Mouse (Mus musculus) adrenal gland, postnatal 25 days (tissue): Measurements from ENCODE around the gene Erg28. TPM values are rescaled to one million over a fixed set of nuclear protein-coding genes. Genes with fewer than 3 reads are reported as not detected.
A peak's percentile ranks its signal among the peaks of the same experiment; 100 is the strongest.

Experiments used
- DNase-seq: peaks from one replicate; pipeline ENCODE4 v3.0.0; 2021; ENCODE audit warnings: mixed read lengths
- total RNA-seq: library from RNA; stranded (reverse); gene quantifications from 2 replicates; pipeline ENCODE4 v1.2.3, GENCODE M21; 2021

The Erg28 gene
- total RNA-seq, 1 experiment from 2014 or later = 53.8 TPM

DNA sequence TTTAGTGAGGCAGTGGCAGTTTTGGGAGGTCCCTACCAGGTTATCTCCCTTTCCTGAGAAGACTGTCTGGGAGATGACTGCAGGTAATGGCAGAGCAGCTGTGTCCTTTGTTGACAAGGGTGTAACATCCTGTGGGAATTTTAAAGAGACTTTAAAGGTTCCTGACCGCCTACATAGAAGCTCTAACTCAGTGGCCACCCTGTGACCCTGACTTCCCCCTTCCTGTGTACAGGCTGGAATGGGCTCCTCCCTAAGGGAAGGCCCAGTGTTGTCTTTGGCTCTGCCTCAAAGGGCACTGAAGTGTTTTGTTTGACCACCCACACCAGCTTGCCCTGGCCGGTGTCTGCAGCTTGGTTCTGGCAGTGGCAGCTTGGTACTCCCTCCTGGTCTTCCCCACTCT lies 10.8 kb downstream of the Erg28 start:
- peak; percentile 57 for DNase-seq

DNA sequence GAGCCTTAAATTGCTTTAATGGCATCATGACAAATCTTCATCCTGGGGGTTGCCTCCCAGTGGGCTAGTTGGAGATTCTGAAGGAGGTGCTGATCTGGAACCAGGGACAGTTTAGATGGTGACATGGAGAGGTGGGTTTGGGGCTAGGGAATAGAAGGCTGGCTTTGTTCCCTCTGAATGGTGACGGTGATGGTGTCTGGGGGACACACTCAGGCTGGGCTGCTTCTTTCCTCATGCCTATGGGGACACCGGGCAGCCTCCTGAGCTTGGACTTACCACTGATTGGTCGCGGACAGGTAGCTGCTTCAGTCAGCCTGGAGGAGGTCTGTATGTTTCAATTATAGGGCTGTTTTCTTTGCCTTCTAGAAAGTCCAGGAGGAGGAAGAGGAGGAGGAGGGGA lies 12.7 kb downstream of the Erg28 start:
- no peak for DNase-seq

DNA sequence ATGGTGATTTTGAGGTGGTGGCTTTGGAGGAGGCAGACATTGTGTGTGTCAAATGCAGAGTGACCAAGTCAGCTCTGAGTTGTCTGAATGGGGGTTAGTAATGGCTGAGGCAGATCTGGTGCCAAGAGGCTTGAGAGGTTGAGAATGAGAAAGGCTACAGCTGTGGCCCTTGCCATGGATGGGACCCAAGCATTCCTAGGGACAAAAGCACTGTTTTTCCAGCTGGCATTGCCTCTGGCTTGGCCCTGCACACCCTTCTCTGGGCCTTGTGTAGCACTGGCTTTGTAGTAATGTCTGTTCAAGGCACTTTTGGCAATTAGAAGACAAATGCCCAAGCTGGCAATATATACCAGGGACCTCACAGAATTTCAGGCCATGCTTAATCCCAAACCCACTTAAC lies 13.4 kb downstream of the Erg28 start:
- no peak for DNase-seq

DNA sequence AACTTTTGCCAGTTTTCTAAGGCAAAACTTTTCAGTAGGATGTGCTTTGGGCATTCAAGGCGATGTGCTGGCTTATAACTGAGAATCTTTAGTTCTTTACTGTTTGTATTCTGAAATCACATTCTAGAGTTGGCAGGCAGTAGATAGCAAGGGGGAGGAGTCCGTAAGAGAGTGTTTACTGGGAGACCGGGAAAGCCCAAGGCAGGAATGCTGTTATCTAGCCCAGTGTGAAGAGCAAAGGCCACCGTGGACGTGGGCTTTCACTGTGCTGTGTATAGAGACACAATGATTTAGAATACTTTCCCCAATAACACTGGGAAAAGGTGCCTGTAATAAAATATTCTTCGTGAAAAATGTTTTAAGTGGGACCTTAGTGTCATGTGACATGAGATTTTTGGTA lies 14.6 kb downstream of the Erg28 start:
- no peak for DNase-seq

DNA sequence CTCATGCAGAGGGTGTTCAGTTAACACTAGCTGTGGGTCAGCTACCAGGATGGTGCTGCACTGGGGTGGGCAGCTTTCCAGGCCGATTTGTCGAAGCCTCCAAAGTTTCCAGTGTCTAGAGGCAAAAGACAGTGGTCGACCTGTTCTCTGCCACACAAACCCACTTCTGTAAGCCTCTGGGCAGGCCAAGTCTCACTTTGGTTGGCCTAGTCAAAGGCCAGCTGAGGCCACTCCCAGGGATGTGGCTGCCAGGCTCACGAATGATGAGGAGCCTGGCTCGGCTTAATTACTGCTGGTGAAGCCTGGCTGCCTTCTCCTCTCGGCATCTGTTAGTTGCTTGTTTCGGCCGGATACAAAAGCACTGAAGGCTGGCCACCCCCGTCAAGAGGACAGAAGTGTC lies 24.3 kb downstream of the Erg28 start:
- no peak for DNase-seq

DNA sequence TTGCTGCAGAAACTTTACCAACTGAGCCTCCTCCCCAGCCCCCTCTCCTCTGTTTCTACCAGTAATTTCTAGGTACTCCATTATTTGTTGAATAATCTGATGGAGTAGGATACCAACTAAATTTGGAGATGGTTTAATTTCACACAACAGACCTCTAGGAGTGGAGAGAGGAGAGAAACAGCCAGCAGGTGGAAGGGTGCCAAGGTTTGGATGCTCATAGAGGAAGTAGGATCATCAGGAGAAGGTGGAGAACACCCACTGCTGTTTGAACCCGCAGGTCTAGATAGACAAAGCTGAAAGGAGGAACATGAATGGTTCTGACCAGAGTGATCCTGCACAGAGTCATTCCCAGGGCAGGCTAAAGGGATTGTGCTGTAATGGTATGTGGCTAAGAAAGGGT lies 28.8 kb downstream of the Erg28 start:
- DNase-seq = no peak

DNA sequence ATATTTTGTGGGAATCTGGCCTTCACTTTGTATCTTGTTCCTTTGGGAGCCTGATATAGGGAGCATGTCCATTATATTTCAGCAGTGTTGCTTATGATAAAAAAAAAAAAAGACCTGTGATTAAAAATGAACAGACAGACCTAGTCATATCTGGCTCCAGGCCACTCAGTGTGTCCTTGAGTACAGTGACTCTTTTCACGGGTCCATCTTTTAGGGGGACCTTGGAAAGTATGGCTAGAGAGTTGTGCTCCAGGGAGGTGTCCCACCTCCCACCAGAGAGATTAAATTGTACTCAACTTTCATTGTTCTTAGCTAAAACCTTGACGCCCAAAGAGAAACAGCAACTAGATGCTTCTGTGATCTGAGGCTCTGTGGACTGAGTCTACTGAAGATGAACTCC lies 30.3 kb downstream of the Erg28 start:
- DNase-seq = no peak

DNA sequence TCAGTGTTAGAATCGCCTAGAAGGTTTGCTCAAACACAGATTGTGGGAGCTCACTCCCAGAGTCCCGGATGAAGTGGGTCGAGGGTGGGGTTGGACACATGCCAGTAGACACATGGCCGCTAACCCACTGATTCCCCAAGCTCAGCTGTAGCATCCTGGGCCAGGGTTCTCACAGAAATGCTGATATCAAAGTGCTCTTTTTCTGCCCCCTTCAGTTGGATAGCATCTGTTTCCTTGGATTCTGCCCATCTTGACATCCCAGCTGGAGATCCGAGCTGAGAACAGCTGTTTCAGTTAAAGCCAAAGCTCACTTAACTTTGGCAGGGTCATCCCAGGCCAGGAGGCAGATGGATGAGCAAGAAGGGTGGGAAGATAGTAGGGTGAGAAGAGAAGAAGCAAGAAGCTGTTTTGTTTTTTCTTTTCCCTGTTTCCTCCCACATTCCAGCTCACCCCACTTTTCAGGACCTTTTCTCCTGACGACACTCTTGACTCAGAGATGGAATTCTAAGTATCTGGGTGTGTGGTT lies 31.5 kb downstream of the Erg28 start:
- DNase-seq = no peak

DNA sequence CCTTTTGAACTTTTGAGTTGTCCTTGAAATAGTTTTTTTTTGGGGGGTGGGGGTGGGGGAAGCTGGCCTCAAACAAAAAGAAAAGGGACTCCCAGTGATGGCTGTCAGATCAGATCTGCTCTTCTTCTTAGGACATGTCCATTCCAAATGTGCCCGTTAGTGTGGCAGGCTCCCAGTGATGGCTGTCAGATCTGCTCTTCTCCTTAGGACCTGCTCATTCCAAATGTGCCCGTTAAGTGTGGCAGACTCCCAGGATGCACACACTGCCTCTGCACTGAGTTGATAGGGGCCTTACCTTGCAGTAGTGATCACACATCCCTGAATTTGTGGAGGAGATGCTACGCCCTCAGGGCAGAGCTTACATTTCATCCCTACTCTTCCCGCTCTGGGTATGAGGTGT lies 32.2 kb downstream of the Erg28 start:
- no peak for DNase-seq

DNA sequence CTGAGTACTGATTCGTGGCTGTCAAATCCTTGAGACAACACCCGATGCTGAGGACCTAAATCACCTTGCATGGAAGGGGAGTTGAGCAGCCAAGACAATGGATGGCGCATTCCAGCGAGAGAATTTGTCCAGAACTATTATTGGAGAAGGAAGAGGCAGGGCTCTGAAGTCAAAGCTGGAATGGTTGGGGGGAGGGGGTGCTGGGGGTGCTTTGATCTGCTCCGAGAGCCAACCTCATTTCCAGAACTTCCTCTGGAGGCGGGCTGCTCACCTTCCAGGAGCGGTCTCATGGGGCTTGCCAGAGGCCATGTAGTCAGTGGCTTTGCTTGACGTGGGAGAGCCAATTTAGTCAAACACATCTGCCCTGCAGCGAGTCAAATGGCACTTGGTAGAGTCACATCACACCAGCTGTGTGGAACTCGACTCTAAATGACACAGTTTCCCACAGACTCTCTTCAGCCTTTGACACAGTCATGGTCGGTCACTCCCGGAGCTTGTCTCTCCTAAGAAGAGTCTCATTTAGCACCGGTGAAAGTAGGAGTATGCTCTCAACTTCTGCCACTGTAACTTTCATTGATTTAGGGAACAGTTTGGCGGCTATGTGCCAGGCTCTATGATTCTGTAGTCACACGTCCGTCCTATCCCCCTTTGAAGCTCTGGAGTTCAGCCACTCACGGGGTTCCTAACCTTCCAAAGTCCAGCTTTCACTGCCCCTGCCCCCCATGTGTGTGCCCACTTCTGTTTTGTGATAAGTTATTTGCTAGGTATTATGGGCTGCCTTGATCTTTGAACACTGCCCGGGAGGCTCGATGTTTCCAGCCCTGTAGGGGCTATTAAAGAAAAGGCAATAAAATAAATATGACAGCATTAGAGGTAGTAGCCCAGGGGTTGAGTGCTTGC lies 39.2 kb downstream of the Erg28 start:
- DNase-seq = no peak

DNA sequence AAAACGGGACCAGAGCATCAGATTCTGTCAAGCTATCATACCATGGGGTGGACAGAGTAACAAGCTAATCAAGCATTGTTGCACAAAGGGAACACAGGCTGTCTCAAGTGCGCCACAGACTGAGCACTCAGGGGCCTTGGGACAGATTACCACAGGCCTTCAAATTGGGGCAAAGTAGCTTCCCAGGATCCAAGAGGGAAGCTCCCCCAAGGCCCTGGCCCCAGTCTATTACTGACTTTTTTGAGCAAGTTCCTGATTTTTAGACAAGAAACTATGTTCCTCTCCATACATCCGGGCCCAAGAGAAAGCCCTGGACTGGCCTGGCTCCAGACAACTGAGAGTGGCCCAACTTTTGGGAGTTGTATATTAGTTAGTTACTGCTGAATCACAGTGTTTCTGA lies 42.7 kb downstream of the Erg28 start:
- DNase-seq = no peak

DNA sequence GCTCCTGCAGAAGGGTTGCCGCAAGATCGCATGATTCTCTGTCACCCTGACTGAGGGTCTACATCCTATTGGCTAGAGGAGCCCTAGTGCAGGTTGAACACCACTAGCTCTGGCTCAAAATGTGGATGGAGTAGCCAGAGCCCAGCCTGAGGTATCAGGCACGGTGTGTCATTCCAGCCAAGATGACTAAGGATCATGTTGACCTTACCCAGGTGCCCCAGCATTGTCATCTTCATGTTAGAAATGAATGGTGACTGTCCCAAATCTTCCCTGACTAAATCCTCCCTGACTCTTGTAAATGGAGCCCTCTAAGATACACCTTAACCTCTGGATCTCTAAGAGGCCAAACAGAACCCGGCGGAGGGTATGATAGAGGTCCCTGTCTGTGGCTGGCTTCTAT lies 44.6 kb downstream of the Erg28 start:
- DNase-seq = no peak

DNA sequence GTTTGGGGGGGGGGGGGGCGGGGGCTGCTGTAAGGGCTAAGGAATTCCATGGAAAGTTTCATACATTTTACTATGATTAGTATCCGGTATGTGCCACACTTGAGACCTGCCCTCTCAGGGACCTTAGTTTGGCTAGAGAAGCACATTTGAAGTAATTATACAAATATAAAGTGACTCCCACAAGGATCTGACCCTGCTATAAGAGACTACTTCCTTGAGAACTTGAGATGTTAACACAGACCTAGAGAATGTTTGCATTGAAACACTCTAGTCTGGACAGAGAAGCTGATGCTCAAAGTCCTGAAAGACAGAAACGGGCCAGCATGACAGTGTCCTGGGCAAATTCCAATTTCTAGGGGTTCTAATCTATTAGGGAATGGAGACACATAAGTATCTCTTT lies 45.4 kb downstream of the Erg28 start:
- no peak for DNase-seq

DNA sequence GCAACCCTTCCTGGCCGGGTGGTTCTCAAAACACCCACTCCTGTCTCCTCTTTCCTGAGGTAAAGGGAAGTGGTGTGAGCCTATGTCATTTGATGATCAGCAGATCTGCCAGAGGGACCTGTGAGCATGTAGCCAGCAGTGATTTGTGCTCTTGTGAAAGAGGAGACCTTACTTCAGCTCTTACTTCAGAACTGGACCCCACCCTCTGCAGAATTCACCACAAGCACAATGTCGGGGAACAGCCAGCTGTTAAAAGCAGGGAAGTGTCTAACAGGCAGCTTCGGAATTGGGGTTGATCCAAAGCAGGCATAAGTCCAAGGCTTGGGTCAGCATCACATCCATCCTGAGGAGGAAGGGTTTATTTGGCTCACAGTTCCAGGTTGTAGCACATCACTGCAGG lies 53.0 kb downstream of the Erg28 start:
- DNase-seq = no peak

DNA sequence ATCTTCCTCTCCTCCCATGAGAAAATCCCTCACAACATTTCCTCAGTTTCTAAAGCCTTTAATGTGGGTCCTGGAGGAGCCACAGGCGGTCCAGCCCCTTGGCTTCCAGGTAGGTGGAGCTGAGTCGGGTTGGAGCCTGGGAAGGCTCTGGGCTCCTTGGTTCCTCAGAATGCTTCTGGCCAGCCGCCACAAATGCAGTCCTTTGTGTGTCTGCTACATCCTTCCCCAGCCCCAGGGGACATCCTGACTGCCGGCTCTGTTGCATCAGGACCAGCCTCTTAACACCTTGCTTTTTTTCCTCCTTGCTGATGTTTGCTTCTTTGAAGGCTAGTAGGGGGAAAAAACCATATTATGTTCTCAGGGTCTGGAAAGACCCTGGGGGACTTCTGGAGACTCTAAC lies 56.6 kb downstream of the Erg28 start:
- DNase-seq = no peak

DNA sequence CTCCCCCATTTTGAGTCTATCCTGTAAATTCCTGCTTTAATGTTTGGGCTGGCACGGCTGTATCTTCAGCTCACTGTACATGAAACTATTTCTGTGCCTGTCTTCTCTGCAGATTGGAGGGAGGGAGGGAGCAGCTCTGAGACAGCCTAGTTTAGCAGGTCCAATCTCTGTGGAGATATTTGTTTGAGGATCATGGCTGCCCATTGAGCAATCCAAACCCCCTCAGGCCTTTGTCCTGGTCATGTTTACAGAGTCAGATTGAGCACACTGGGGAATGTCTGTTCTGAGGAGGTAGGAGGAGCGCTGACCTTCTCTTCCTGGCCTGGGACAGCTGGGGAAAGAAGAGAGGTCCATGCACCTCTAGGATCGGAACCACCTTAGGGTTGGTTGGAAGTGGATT lies 58.1 kb downstream of the Erg28 start:
- no peak for DNase-seq

Other genes with a start within 250 kb of the Erg28 start
- 15.1 and 16.4 TPM in 2 replicates for gene Jdp2, start 225.5 kb downstream of the Erg28 start, total RNA-seq
- gene Batf, start 137.9 kb downstream of the Erg28 start, total RNA-seq = not detected in 2 replicates
- 3.4 and 4.8 TPM in 2 replicates for gene Flvcr2, start 78.0 kb downstream of the Erg28 start, total RNA-seq
- 25.1 and 29.1 TPM in 2 replicates for gene Ttll5, start 109 bp upstream of the Erg28 start, total RNA-seq